Mouse (Mus musculus) erythroblast, adult 5-6 weeks (primary cell): ENCODE measurements around the gene Zfp169. TPM values are rescaled to one million over a fixed set of nuclear protein-coding genes. Genes with fewer than 3 reads are reported as not detected.
A peak's percentile ranks its signal among the peaks of the same experiment; 100 is the strongest.

Experiments
- ATAC-seq: replicated peaks from 2 replicates; pipeline ENCODE4 v1.8.0; 2016; ENCODE audit warnings: moderate number of reproducible peaks, mild to moderate bottlenecking, moderate TSS enrichment, inconsistent platforms; ENCODE audit not compliant: poor library complexity, low FRiP score, severe bottlenecking
- total RNA-seq, 2 experiments: library from RNA; stranded (forward) in 1 of 2; stranded (reverse) in 1 of 2; fragments of 150-400 nt in 1 of 2; fragments of 200-764, 138-1000 nt in 1 of 2; gene quantifications; 2 replicates each; pipeline versions ENCODE4 v1.2.3 to v1.2.4; 2015 to 2017; ENCODE audit warnings: low replicate concordance in 2 of 2

Gene Zfp169
- 0.63 and 4.8 TPM in 2 replicates for total RNA-seq (2015; ENCODE audit: low replicate concordance)
- total RNA-seq (2017; ENCODE audit: low replicate concordance): 0.98 and 2.9 TPM in 2 replicates

GRCm38 (mm10) chr13:48513003-48513929 lies at the start of gene Zfp169, which contains the start of gene A830005F24Rik:
TSS of gene Zfp169 (minus strand) at chr13:48513451.
TSS of gene A830005F24Rik (plus strand) at chr13:48513570.
- ATAC-seq: peak; percentile 85

GRCm38 (mm10) chr13:48562336-48562735 lies 49.1 kb upstream of the Zfp169 start:
- ATAC-seq: no peak

- ATAC-seq: no peak
Observed at GRCm38 (mm10) chr13:48561481-48561880, 48.2 kb upstream of the Zfp169 start.

- no peak for ATAC-seq
Observed at GRCm38 (mm10) chr13:48555976-48556375, 42.7 kb upstream of the Zfp169 start.

GRCm38 (mm10) chr13:48554552-48554951 lies 41.3 kb upstream of the Zfp169 start:
- ATAC-seq: no peak

GRCm38 (mm10) chr13:48553511-48553910 lies 40.3 kb upstream of the Zfp169 start:
- no peak for ATAC-seq

- peak; percentile 65 for ATAC-seq
Observed at GRCm38 (mm10) chr13:48552181-48553090, 39.2 kb upstream of the Zfp169 start.

- no peak for ATAC-seq
Observed at GRCm38 (mm10) chr13:48548296-48548695, 35.0 kb upstream of the Zfp169 start.

- ATAC-seq: no peak
Observed at GRCm38 (mm10) chr13:48547623-48548022, 34.4 kb upstream of the Zfp169 start.

GRCm38 (mm10) chr13:48546330-48546917 lies 33.2 kb upstream of the Zfp169 start:
- peak; percentile 95 for ATAC-seq

GRCm38 (mm10) chr13:48545476-48546281 lies 32.4 kb upstream of the Zfp169 start:
- peak; percentile 87 for ATAC-seq

- no peak for ATAC-seq
Observed at GRCm38 (mm10) chr13:48544867-48545266, 31.6 kb upstream of the Zfp169 start.

GRCm38 (mm10) chr13:48544391-48544790 lies 31.1 kb upstream of the Zfp169 start:
- ATAC-seq: no peak

GRCm38 (mm10) chr13:48540488-48540887 lies 27.2 kb upstream of the Zfp169 start:
- ATAC-seq: no peak

- ATAC-seq: no peak
Observed at GRCm38 (mm10) chr13:48533441-48533840, 20.2 kb upstream of the Zfp169 start.

- ATAC-seq: no peak
Observed at GRCm38 (mm10) chr13:48531448-48531847, 18.2 kb upstream of the Zfp169 start.

GRCm38 (mm10) chr13:48530685-48531084 lies 17.4 kb upstream of the Zfp169 start:
- ATAC-seq: no peak

- ATAC-seq: no peak
Observed at GRCm38 (mm10) chr13:48529028-48529427, 15.8 kb upstream of the Zfp169 start.
